Mouse (Mus musculus): ENCODE measurements around the gene Acpp. TPM values are rescaled to one million over a fixed set of nuclear protein-coding genes. Genes with fewer than 3 reads are reported as not detected.

The Acpp gene
- polyA plus RNA-seq, 1 experiment from 2014 or later, result 0.90 TPM

DNA sequence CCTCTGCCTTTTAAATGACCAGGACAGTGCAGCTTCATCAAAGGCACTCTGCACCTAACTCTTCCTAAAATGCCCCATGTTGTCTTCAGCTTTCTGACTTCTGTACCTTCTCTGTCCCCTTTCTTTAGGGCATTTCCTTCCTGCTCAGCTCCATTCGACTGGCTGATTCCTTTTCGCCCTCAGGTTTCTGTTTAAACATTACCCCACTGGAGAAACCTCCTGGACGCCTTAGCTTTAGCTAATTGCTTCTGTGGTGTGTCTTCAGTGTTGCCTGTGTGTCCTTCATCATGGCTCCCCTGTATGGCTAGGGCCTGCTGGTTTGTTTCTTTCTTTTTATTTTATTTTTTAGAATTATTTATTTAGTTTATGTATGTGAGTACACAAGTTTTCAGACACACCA lies 40.5 kb downstream of the Acpp start:
- Histone ChIP-seq H3K27ac (no peak overlapping the region), H3K36me3 (no peaks in the 10 kb centered on the region), H3K4me3 (replicated peaks) (no peak overlapping the region), H3K9ac (no peak overlapping the region), H3K4me2 (no peak overlapping the region), H3K4me1 (no peaks in the 10 kb centered on the region), H3K9me3 (no peaks in the 10 kb centered on the region), H3K27me3 (replicated peaks) (no peaks in the 10 kb centered on the region)
- WGBS, result 70% methylated on average over 3 of the region's 3 CpGs
- no peak for ATAC-seq (ENCODE audit: insufficient read depth, low FRiP score, low read depth)

DNA sequence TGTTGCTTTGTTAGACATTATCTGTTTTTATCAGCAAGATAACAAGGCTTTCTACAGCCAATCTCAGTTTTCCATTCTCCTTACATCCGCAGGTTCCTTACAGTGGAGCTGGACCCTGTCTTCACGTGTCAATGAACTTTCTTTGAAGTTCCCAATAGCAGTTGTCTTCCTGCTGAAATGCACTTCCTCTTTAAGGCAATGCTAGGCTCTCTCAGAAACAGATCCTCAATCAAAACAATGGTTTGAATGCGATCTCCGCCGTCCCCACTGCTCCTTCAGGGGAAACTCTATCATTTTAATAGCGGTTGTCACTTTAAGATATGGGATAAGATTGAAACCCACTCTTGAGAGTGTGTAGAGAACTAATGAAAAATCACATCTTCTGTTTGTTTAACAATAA lies 52.6 kb downstream of the Acpp start:
- ATAC-seq (ENCODE audit: insufficient read depth, low FRiP score, low read depth), result no peak
- no peaks in the 10 kb centered on the region for H3K4me1 ChIP-seq

DNA sequence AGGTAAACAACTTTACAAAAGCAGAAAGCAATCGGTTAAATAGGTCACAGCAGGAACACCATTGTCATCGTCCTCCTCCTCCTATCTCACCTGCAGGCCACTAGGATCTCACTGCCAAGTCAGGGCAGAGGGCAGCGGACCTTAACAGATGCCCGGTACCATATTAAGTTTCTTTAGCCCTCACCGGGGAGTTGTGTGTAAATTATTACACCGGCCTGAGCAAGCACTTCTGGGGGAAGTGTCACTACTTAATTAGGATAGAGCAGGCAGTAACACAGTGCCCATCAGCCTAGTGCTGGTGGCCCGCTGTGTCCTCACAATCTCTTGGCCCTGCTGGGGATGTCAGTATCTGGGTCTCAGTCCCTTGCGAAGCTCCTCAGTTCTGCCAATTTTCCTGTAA lies 55.0 kb downstream of the Acpp start:
- Histone ChIP-seq H3K9ac (no peak overlapping the region), H3K4me3 (replicated peaks) (no peak overlapping the region), H3K27ac (no peak overlapping the region), H3K9me3 (no peaks in the 10 kb centered on the region), H3K4me2 (no peak overlapping the region), H3K4me1 (no peaks in the 10 kb centered on the region), H3K27me3 (replicated peaks) (no peaks in the 10 kb centered on the region), H3K36me3 (no peaks in the 10 kb centered on the region)
- ATAC-seq (ENCODE audit: insufficient read depth, low FRiP score, low read depth), result no peak
- 49% methylated on average over 8 of the region's 8 CpGs for WGBS

More for the DNA sequence above, 52.6 kb downstream of the Acpp start:
- WGBS, result 48% methylated on average over 6 of the region's 6 CpGs
- Histone ChIP-seq H3K27me3 (replicated peaks) (no peaks in the 10 kb centered on the region), H3K9ac (no peak overlapping the region), H3K27ac (no peak overlapping the region), H3K4me2 (no peak overlapping the region), H3K4me3 (replicated peaks) (no peak overlapping the region), H3K36me3 (no peaks in the 10 kb centered on the region), H3K9me3 (no peaks in the 10 kb centered on the region)

DNA sequence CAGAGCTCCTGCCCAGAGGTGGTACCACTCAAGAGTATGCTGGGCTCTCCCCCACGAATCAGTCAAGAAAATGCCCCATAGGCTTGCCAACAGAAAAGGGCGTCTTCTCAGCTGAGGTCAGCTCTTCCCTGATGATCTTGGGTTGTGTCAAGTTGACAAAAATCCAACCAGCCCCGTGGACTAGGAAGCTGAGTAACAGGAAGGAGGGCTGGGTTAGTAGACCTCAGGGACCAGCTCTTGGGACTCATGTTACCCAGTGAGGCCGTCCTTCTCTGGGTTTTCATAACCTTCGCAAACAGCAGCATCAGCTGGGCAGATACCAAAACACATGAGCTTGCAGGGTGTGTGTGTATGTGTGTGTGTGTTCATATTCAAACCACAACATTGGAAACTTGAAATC lies 55.8 kb downstream of the Acpp start:
- no peak overlapping the region for H3K27ac ChIP-seq
- no peaks in the 10 kb centered on the region for H3K36me3 ChIP-seq
- no peaks in the 10 kb centered on the region for H3K9me3 ChIP-seq
- no peak overlapping the region for H3K4me3 ChIP-seq (replicated peaks)
- ATAC-seq (ENCODE audit: insufficient read depth, low FRiP score, low read depth), result no peak
- no peaks in the 10 kb centered on the region for H3K27me3 ChIP-seq (replicated peaks)
- H3K9ac ChIP-seq, result no peak overlapping the region
- H3K4me1 ChIP-seq, result no peaks in the 10 kb centered on the region
- H3K4me2 ChIP-seq, result no peak overlapping the region
- 81% methylated on average over 5 of the region's 5 CpGs for WGBS

DNA sequence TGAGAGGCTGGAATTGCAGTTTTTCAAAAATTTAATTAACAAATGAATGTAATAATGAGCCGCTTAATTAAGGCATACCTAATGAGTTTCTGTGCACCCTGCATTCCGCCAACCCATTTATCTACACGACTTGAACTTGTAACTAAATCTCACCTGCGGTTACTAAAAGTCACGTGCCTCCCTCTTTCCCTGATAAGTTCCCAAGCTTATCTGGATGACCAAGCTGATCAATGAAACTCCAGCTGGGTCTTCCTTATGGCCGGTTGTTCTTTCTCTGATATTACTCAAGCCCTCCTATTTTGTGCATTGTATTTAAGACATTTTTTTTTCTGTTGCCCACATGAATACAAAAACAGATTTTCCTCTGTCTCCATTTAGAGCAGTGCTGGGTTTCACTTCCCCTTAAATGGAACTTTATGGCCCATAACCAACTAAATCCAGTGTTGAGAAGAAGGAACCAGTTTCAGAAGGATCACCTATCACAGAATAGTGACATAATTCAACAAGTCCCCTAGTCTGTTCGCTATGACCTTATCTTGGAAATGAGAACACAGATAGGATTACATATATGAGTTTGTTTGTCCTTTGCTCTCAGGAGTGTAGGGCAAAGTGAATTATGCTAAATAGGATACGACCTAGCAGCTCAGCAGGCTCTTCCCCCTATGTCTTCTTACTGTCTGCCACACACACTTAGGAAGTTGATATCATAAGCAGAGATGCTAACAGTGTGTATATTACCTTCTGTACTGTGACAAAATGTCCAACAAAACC lies 56.6 kb downstream of the Acpp start:
- no peaks in the 10 kb centered on the region for H3K4me1 ChIP-seq
- H3K27ac ChIP-seq, result no peak overlapping the region
- no peak overlapping the region for H3K4me3 ChIP-seq (replicated peaks)
- no peak overlapping the region for H3K9ac ChIP-seq
- H3K36me3 ChIP-seq, result no peaks in the 10 kb centered on the region
- H3K4me2 ChIP-seq, result no peak overlapping the region
- WGBS, result 68% methylated on average over 8 of the region's 8 CpGs
- H3K27me3 ChIP-seq (replicated peaks), result no peaks in the 10 kb centered on the region
- no peak for ATAC-seq (ENCODE audit: insufficient read depth, low FRiP score, low read depth)
- no peaks in the 10 kb centered on the region for H3K9me3 ChIP-seq

DNA sequence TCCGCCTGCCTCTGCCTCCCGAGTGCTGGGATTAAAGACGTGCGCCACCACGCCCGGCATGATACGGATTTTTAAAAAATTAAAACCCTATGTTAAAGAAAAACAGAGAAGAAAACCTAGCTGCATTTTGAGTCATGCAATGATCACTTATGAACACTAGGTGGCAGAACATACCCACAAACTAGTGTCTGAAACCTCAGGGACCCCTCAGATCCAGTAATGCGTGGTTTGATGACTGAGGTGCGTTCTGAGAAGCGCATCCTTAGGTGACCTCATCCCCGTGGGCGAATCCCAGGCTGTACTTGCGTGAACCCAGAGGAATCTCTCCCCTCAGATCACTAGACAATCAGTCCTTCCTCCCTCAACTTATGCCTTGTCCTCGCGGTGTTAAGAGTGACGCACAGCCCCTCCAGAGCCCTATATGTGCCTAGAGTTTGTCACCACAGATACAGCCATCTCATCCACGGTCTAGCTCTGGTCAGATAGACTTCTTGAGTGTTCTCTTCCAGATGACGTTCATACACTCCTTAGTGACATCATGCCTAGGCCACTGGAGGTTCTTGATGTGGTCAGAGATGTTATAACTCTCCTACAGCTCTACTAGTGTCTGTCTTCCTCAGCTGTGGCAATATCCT lies 59.9 kb downstream of the Acpp start:
- Histone ChIP-seq H3K27me3 (replicated peaks) (no peaks in the 10 kb centered on the region), H3K9me3 (no peaks in the 10 kb centered on the region), H3K36me3 (no peaks in the 10 kb centered on the region), H3K9ac (no peak overlapping the region), H3K4me3 (replicated peaks) (no peak overlapping the region), H3K27ac (no peak overlapping the region), H3K4me1 (no peaks in the 10 kb centered on the region), H3K4me2 (no peak overlapping the region)
- 21% methylated on average over 18 of the region's 18 CpGs for WGBS
- ATAC-seq (ENCODE audit: insufficient read depth, low FRiP score, low read depth), result no peak

DNA sequence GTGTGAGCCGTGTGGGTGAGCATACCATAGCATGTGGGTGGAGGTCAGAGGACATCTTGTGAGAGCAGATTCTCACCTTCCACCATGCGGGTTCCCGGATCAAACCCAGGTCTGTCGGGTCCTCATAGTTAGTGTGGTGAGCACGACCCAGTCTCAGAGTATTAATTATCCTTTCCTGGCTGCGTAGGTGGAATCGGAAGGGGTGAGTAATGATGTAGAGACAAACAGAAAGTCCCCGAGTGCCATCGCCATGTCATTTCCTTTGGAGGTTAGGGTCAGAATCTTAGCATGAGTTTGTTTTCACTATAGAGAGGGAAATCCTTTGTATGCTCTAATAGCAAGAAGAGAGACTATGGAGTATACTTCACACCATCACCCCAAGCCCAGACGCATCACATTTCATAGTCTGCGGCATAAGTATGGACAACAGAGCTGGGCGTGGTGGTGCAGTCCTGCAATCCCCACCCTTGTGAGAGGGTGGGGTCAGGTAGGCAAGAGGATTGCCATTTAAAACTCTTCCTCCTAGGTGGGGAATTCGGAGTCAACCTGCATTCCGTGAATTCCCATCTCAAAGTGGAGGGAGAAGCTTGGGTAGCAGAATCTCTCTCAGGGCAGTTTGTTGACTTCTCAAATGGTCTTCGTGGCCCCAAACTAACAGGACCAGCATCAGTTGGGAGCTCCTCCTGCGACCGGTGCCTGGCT lies 62.3 kb downstream of the Acpp start:
- 75% methylated on average over 17 of the region's 17 CpGs for WGBS
- Histone ChIP-seq H3K9ac (no peak overlapping the region), H3K9me3 (no peaks in the 10 kb centered on the region), H3K4me1 (no peaks in the 10 kb centered on the region), H3K4me3 (replicated peaks) (no peak overlapping the region), H3K27ac (no peak overlapping the region), H3K27me3 (replicated peaks) (no peaks in the 10 kb centered on the region), H3K4me2 (no peak overlapping the region), H3K36me3 (no peaks in the 10 kb centered on the region)
- no peak for ATAC-seq (ENCODE audit: insufficient read depth, low FRiP score, low read depth)

DNA sequence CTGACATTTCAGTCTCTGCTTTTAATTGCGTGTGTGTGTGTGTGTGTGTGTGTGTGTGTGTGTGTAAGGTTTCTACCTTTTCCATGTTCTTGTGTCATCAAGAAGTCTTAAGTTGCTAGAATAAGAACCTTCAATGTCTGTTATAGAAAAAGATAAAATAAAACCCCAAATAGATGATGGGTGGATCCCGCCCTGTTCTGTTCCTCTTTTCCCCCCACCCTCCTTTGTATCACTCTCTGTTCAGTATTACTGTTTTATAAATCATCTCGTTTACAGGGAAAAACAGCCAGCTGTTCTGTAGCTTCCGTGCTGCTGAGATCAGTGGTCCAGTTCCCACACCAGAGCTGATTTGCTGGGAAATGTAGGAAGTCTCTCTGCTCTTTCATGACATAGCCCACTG lies 65.5 kb downstream of the Acpp start:
- Histone ChIP-seq H3K4me1 (no peaks in the 10 kb centered on the region), H3K9me3 (no peaks in the 10 kb centered on the region), H3K36me3 (no peaks in the 10 kb centered on the region), H3K4me2 (no peak overlapping the region), H3K9ac (no peak overlapping the region), H3K27ac (no peak overlapping the region), H3K27me3 (replicated peaks) (no peaks in the 10 kb centered on the region), H3K4me3 (replicated peaks) (no peak overlapping the region)
- 66% methylated on average over 4 of the region's 4 CpGs for WGBS
- ATAC-seq (ENCODE audit: insufficient read depth, low FRiP score, low read depth), result no peak

DNA sequence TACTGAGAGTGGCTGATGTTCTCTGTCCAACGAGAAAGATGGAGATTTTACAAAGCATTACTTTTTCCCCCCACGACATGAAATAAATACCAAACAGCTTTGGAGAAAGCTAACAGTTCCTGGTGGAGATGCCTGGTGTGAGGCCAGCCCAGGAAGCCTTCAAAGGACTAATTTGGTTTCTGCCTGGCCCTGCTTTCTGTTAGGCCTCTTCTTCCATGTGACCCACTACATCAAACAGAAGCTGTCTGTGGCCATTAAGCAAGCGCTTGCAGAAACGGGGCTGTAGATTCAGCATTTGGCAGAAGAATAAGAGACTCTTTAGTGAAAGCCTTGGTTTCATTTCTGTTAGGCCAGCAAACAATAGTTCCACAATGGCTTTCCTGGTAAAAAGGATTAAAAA lies 65.9 kb downstream of the Acpp start:
- WGBS, result 56% methylated on average over 4 of the region's 4 CpGs
- Histone ChIP-seq H3K27me3 (replicated peaks) (no peaks in the 10 kb centered on the region), H3K27ac (no peak overlapping the region), H3K9ac (no peak overlapping the region), H3K36me3 (no peaks in the 10 kb centered on the region), H3K4me2 (no peak overlapping the region), H3K9me3 (no peaks in the 10 kb centered on the region), H3K4me1 (no peaks in the 10 kb centered on the region), H3K4me3 (replicated peaks) (no peak overlapping the region)
- ATAC-seq (ENCODE audit: insufficient read depth, low FRiP score, low read depth), result no peak

DNA sequence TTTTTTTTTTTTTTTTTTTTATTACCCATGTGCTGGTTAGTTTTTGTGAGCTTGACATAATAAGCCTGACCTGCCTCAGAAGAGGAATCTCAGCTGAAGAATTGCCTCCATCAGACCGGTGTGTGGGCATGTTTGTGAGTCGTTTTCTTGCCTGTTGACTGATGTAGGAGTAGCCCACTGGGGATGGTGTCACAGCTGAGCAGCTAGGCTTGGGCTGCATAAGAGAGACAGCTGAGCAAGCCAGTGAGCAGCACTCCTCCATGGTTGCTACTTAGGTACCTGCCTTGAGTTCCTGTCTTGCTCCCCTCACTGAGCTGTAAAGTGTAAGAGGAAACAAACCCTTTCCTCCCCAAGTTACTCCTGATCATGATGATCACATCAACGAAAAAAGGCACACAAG lies 67.6 kb downstream of the Acpp start:
- Histone ChIP-seq H3K4me2 (no peak overlapping the region), H3K4me3 (replicated peaks) (no peak overlapping the region), H3K36me3 (no peaks in the 10 kb centered on the region), H3K4me1 (no peaks in the 10 kb centered on the region), H3K9ac (no peak overlapping the region), H3K9me3 (no peaks in the 10 kb centered on the region), H3K27ac (no peak overlapping the region), H3K27me3 (replicated peaks) (no peaks in the 10 kb centered on the region)
- ATAC-seq (ENCODE audit: insufficient read depth, low FRiP score, low read depth), result no peak
- WGBS, result 69% methylated on average over 3 of the region's 3 CpGs

DNA sequence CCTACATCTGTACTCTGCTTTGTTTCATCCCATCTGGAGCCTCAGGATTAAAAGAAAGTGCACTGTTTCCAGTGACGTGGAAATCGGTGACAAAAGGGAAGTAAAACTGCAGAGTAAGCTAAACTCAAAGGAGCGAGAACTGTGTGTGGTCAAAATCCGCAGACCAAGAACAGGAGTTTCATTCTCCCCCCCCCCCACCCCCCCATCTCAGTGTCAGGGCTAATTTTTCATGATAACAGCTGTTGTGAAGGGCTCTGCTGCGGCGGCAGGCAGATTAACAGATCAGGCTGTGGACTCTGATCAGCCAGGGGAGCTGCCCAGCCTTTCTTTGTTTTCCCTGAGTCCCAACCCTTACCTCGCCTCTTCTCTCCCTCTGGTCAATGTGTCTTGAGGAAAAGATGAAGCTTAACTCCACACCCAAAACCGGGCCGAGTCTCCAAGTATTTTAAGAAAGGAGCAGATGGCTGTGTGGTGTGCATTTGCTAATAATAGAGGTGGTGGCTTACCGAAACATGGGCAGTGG lies 68.1 kb downstream of the Acpp start:
- Histone ChIP-seq H3K4me3 (replicated peaks) (no peak overlapping the region), H3K4me2 (peak overlapping the region; percentile 8; the same call in 1 of the 2 replicates), H3K36me3 (no peaks in the 10 kb centered on the region), H3K9me3 (no peaks in the 10 kb centered on the region), H3K4me1 (no peaks in the 10 kb centered on the region), H3K9ac (no peak overlapping the region), H3K27ac (no peak overlapping the region), H3K27me3 (replicated peaks) (no peaks in the 10 kb centered on the region)
- peak; percentile 66; the same call in 1 of the 2 replicates for ATAC-seq (ENCODE audit: insufficient read depth, low FRiP score, low read depth)
- WGBS, result 16% methylated on average over 10 of the region's 10 CpGs

DNA sequence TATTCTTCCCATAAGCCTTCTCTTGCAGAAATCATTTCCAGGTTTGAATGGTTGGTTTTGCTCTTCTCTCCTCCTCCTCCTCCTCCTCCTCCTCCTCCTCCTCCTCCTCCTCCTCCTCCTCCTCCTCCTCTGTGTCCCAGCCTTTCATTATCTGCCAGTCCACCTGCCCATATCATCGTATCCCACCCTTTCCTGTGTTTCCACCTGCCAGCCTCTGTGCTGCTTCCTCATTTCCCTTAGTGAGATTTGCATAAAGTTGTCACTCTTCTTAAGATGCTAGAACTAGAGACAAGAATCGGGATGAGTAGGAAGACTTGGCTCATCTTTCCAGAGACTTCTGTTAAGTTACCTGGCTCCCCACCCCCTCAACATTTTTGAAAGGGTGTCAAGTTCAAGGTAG lies 73.0 kb downstream of the Acpp start:
- no peak overlapping the region for H3K4me3 ChIP-seq (replicated peaks)
- no peak overlapping the region for H3K9ac ChIP-seq
- no peaks in the 10 kb centered on the region for H3K27me3 ChIP-seq (replicated peaks)
- no peak overlapping the region for H3K27ac ChIP-seq
- ATAC-seq (ENCODE audit: insufficient read depth, low FRiP score, low read depth), result no peak
- H3K9me3 ChIP-seq, result no peaks in the 10 kb centered on the region
- WGBS, result 58% methylated on average over 2 of the region's 2 CpGs
- peaks cover 11% of the 10 kb centered on the region; the same call in 1 of the 2 replicates for H3K4me1 ChIP-seq
- H3K4me2 ChIP-seq, result no peak overlapping the region
- no peaks in the 10 kb centered on the region for H3K36me3 ChIP-seq

Data from stomach, embryonic 15.5 days (tissue).